ENCODE assay signal across 7 mouse cellular contexts in the genomic region with DNA sequence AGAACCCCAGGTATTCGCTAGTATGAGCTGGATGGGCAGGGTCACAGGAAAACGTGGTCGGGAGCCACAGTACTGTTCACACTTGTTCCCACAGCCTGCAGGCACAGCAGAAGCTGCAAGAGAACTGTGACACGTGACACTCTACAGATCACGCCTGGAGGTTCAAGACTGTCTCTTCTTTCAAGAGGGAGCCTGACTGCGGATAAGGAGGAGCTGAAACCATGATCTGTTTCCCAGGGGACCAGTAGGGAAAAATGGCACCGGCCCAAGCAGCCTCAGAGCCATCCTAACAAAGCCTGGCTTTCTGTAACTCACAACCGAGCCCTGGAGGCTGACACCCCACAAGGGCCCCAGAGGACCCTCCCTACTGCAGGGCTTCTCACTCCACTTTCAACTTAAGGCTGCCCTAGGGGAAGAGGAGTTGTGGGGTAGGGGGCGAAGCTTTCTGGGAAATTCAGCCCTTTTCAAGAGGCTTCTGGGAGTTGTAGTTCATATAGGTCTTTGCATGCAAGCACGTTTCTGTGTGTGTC. TPM values are rescaled to one million over a fixed set of nuclear protein-coding genes. Genes with fewer than 3 reads are reported as not detected.
DNase-seq lines count a peak whose midpoint lies in the region; ATAC-seq and TF ChIP-seq lines count a peak whose summit lies in the region.

No protein-coding gene starts in this region.

- in situ Hi-C loops in ES-E14 (cut with MboI; ENCODE audit: low sequenced_read_pairs in 2 of 2, unreplicated experiment in 2 of 2): no loop called here

- peak overlapping the region; percentile 78; the same call in 1 of the 2 replicates for H3K9ac ChIP-seq in ES-E14 (ENCODE audit: insufficient read depth, low read depth, low read length, poor library complexity, severe bottlenecking)
- H3K9ac ChIP-seq in forebrain, embryonic 11.5 days (ENCODE audit: low read length): peak overlapping the region; percentile 68

- H3K9me3 ChIP-seq in ES-E14 (ENCODE audit: control insufficient read depth, insufficient read depth, low read depth, low read length): no peaks in the 10 kb centered on the region
- no peaks in the 10 kb centered on the region for H3K9me3 ChIP-seq in forebrain, embryonic 11.5 days (ENCODE audit: control insufficient read depth, low read length)

- H3K36me3 ChIP-seq in ES-E14 (ENCODE audit: control insufficient read depth, insufficient read depth, low read length, poor library complexity, severe bottlenecking): no peaks in the 10 kb centered on the region
- H3K36me3 ChIP-seq in forebrain, embryonic 11.5 days (ENCODE audit: control insufficient read depth, insufficient read depth, low read length): no peaks in the 10 kb centered on the region

- ATAC-seq in forebrain, embryonic 11.5 days (replicated peaks; ENCODE audit: low FRiP score): peak; percentile 85

- WGBS in bone marrow, adult 2 months: 7% methylated on average over 10 of the region's 10 CpGs
- 20% methylated on average over 10 of the region's 10 CpGs for WGBS in forebrain, embryonic 11.5 days

- no peak for TF ChIP-seq CTCF in bone marrow, adult 2 months (IDR thresholded peaks at IDR 0.05; ENCODE audit: control insufficient read depth, insufficient read depth, low read length)

- H3K4me3 ChIP-seq in ES-E14 (ENCODE audit: insufficient read depth in 1 of 2, low read depth in 1 of 2, low read length in 2 of 2, poor library complexity in 1 of 2, severe bottlenecking in 1 of 2): peak overlapping the region; percentile 8 to 69; a peak in 2 of 4 replicates
- H3K4me3 ChIP-seq in bone marrow, adult 2 months (replicated peaks; ENCODE audit: control insufficient read depth, low read depth, low read length): peak overlapping the region; percentile 42
- H3K4me3 ChIP-seq in forebrain, embryonic 11.5 days (ENCODE audit: low read depth, low read length): peak overlapping the region; percentile 31

- H3K27me3 ChIP-seq in forebrain, embryonic 11.5 days (ENCODE audit: control insufficient read depth, insufficient read depth, low read length): no peaks in the 10 kb centered on the region

- H3K4me1 ChIP-seq in ES-E14 (ENCODE audit: control insufficient read depth in 2 of 2, insufficient read depth in 2 of 2, low read length in 2 of 2, poor library complexity in 1 of 2): peaks cover 5% of the 10 kb centered on the region in 2 experiments
- peaks cover 4% of the 10 kb centered on the region for H3K4me1 ChIP-seq in bone marrow, adult 2 months (ENCODE audit: control insufficient read depth, insufficient read depth, low read length)
- no peaks in the 10 kb centered on the region; the same call in 1 of the 2 replicates for H3K4me1 ChIP-seq in forebrain, embryonic 11.5 days (replicated peaks; ENCODE audit: control insufficient read depth, insufficient read depth, low read length)

- intact Hi-C loops in heart, postnatal 10 days (cut with DNase I): no loop called here

- no peak for DNase-seq in ES-E14 (ENCODE audit: low read depth, low spot score)
- DNase-seq in forebrain, embryonic 11.5 days (ENCODE audit: low spot score): peak; percentile 63
- peak; percentile 46 to 61 for DNase-seq in heart, postnatal 10 days
- peak; percentile 26 to 41 for DNase-seq in layer of hippocampus, adult 8-10 months (ENCODE audit: low spot score in 2 of 2)
- peak; percentile 49 for DNase-seq in lung, postnatal 10 days
- DNase-seq in right cerebral cortex, postnatal 10 days (ENCODE audit: low spot score in 2 of 2): peak; percentile 62 to 67

- H3K4me2 ChIP-seq in forebrain, embryonic 11.5 days (ENCODE audit: low read depth, low read length, severe bottlenecking): peak overlapping the region; percentile 70

- TF ChIP-seq POLR2A in bone marrow, adult 2 months (IDR thresholded peaks at IDR 0.05; ENCODE audit: borderline replicate concordance, control insufficient read depth, low read depth, low read length): no peak

- H3K27ac ChIP-seq in ES-E14 (ENCODE audit: insufficient read depth, low read depth, low read length, poor library complexity, severe bottlenecking): 0 out of 2 replicates have a peak overlapping the region, but pooled peaks have one; percentile 67
- H3K27ac ChIP-seq in bone marrow, adult 2 months (ENCODE audit: control insufficient read depth, insufficient read depth, low read depth, low read length, poor library complexity): no peak overlapping the region
- H3K27ac ChIP-seq in forebrain, embryonic 11.5 days (ENCODE audit: low read depth, low read length): no peak overlapping the region

TF ChIP-seq in ES-E14, 5 proteins besides CTCF, POLR2A, EP300 and RAD21:
- TF ChIP-seq HCFC1 (IDR thresholded peaks at IDR 0.05; ENCODE audit: borderline replicate concordance, insufficient read depth, low read length) (peak; percentile 89), CHD2 (IDR thresholded peaks at IDR 0.05; ENCODE audit: low read depth, low read length) (no peak)

RNA-seq across cellular contexts. Expression of a gene that starts 42.8 kb away (rescaled TPM):
- total RNA-seq in ES-E14 (2012; rRNA removed): 16.0 and 26.2 TPM in 2 replicates
- polyA plus RNA-seq in bone marrow, adult 2 months (2011; ENCODE audit: insufficient read depth, insufficient read length, low replicate concordance, missing spikeins): 5.6 and 14.8 TPM in 2 replicates
- 10.5 and 11.1 TPM in 2 replicates for polyA plus RNA-seq in forebrain, embryonic 11.5 days (2014; fragmentation: Nextera tagmentation; extraction: Ambion mirVana)
- total RNA-seq in heart, postnatal 10 days (2021): 10 to 100 TPM; 30.2 to 37.0 TPM
- total RNA-seq in layer of hippocampus, adult 8-10 months (2022): 10 to 100 TPM; 57.5 to 68.1 (median 62.3) TPM
